Mouse (Mus musculus): ENCODE data around the gene Atp7b. TPM values are rescaled to one million over a fixed set of nuclear protein-coding genes. Genes with fewer than 3 reads are reported as not detected.

Gene Atp7b
- polyA plus RNA-seq, 1 experiment from 2014 or later: 1.3 TPM

- Histone ChIP-seq H3K4me1 (ENCODE audit: control insufficient read depth, insufficient read depth, low read length) (no peaks in the 10 kb centered on the region), H3K9ac (ENCODE audit: low read length) (no peak overlapping the region), H3K27me3 (ENCODE audit: control insufficient read depth, insufficient read depth, low read length) (no peaks in the 10 kb centered on the region), H3K4me3 (ENCODE audit: low read length) (peak overlapping the region; percentile 2; the same call in 1 of the 2 replicates), H3K27ac (ENCODE audit: low read length) (no peak overlapping the region), H3K4me2 (ENCODE audit: low read depth, low read length) (no peak overlapping the region; the same call in 1 of the 2 replicates), H3K36me3 (ENCODE audit: control insufficient read depth, insufficient read depth) (no peaks in the 10 kb centered on the region), H3K9me3 (replicated peaks; ENCODE audit: control insufficient read depth, low read length) (no peaks in the 10 kb centered on the region)
- WGBS: 16% methylated on average over 15 of the region's 15 CpGs
- ATAC-seq (replicated peaks; ENCODE audit: extremely low read depth, insufficient read depth, low FRiP score): no peak
Measured at GRCm38 (mm10) chr8:22039468-22040152, 20.5 kb downstream of the Atp7b start.

GRCm38 (mm10) chr8:22037022-22037421, 23.1 kb downstream of the Atp7b start:
- no peak for ATAC-seq (replicated peaks; ENCODE audit: extremely low read depth, insufficient read depth, low FRiP score)
- H3K9ac ChIP-seq (ENCODE audit: low read length): no peak overlapping the region
- H3K27ac ChIP-seq (ENCODE audit: low read length): no peak overlapping the region
- H3K4me1 ChIP-seq (ENCODE audit: control insufficient read depth, insufficient read depth, low read length): no peaks in the 10 kb centered on the region
- WGBS: 55% methylated on average over 7 of the region's 7 CpGs
- no peaks in the 10 kb centered on the region for H3K27me3 ChIP-seq (ENCODE audit: control insufficient read depth, insufficient read depth, low read length)
- no peak overlapping the region for H3K4me2 ChIP-seq (ENCODE audit: low read depth, low read length)
- no peaks in the 10 kb centered on the region for H3K36me3 ChIP-seq (ENCODE audit: control insufficient read depth, insufficient read depth)
- no peaks in the 10 kb centered on the region for H3K9me3 ChIP-seq (replicated peaks; ENCODE audit: control insufficient read depth, low read length)
- no peak overlapping the region for H3K4me3 ChIP-seq (ENCODE audit: low read length)

GRCm38 (mm10) chr8:22036137-22036536, 24.0 kb downstream of the Atp7b start:
- Histone ChIP-seq H3K4me1 (ENCODE audit: control insufficient read depth, insufficient read depth, low read length) (no peaks in the 10 kb centered on the region), H3K9me3 (replicated peaks; ENCODE audit: control insufficient read depth, low read length) (no peaks in the 10 kb centered on the region), H3K27me3 (ENCODE audit: control insufficient read depth, insufficient read depth, low read length) (no peaks in the 10 kb centered on the region), H3K4me3 (ENCODE audit: low read length) (no peak overlapping the region), H3K9ac (ENCODE audit: low read length) (no peak overlapping the region), H3K27ac (ENCODE audit: low read length) (no peak overlapping the region), H3K36me3 (ENCODE audit: control insufficient read depth, insufficient read depth) (no peaks in the 10 kb centered on the region), H3K4me2 (ENCODE audit: low read depth, low read length) (no peak overlapping the region)
- no peak for ATAC-seq (replicated peaks; ENCODE audit: extremely low read depth, insufficient read depth, low FRiP score)
- WGBS: 89% methylated on average over 9 of the region's 9 CpGs

- H3K4me3 ChIP-seq (ENCODE audit: low read length): no peak overlapping the region
- no peaks in the 10 kb centered on the region for H3K4me1 ChIP-seq (ENCODE audit: control insufficient read depth, insufficient read depth, low read length)
- no peak overlapping the region for H3K27ac ChIP-seq (ENCODE audit: low read length)
- H3K4me2 ChIP-seq (ENCODE audit: low read depth, low read length): no peak overlapping the region
- ATAC-seq (replicated peaks; ENCODE audit: extremely low read depth, insufficient read depth, low FRiP score): no peak
- H3K36me3 ChIP-seq (ENCODE audit: control insufficient read depth, insufficient read depth): no peaks in the 10 kb centered on the region
- no peaks in the 10 kb centered on the region for H3K9me3 ChIP-seq (replicated peaks; ENCODE audit: control insufficient read depth, low read length)
- H3K9ac ChIP-seq (ENCODE audit: low read length): no peak overlapping the region
- no peaks in the 10 kb centered on the region for H3K27me3 ChIP-seq (ENCODE audit: control insufficient read depth, insufficient read depth, low read length)
- 75% methylated on average over 3 of the region's 3 CpGs for WGBS
Measured at GRCm38 (mm10) chr8:22030990-22031389, 29.1 kb downstream of the Atp7b start.

- no peak overlapping the region for H3K4me3 ChIP-seq (ENCODE audit: low read length)
- no peak overlapping the region for H3K9ac ChIP-seq (ENCODE audit: low read length)
- ATAC-seq (replicated peaks; ENCODE audit: extremely low read depth, insufficient read depth, low FRiP score): no peak
- no peaks in the 10 kb centered on the region for H3K9me3 ChIP-seq (replicated peaks; ENCODE audit: control insufficient read depth, low read length)
- H3K4me2 ChIP-seq (ENCODE audit: low read depth, low read length): no peak overlapping the region
- H3K4me1 ChIP-seq (ENCODE audit: control insufficient read depth, insufficient read depth, low read length): no peaks in the 10 kb centered on the region
- no peak overlapping the region for H3K27ac ChIP-seq (ENCODE audit: low read length)
- no peaks in the 10 kb centered on the region for H3K36me3 ChIP-seq (ENCODE audit: control insufficient read depth, insufficient read depth)
- no peaks in the 10 kb centered on the region for H3K27me3 ChIP-seq (ENCODE audit: control insufficient read depth, insufficient read depth, low read length)
- 94% methylated on average over 3 of the region's 3 CpGs for WGBS
Measured at GRCm38 (mm10) chr8:22028973-22029372, 31.1 kb downstream of the Atp7b start.

GRCm38 (mm10) chr8:22025241-22025640, 34.9 kb downstream of the Atp7b start:
- 68% methylated on average over 4 of the region's 4 CpGs for WGBS

GRCm38 (mm10) chr8:22022244-22022643, 37.9 kb downstream of the Atp7b start:
- no peak overlapping the region for H3K4me3 ChIP-seq (ENCODE audit: low read length)
- no peaks in the 10 kb centered on the region for H3K27me3 ChIP-seq (ENCODE audit: control insufficient read depth, insufficient read depth, low read length)
- no peaks in the 10 kb centered on the region for H3K4me1 ChIP-seq (ENCODE audit: control insufficient read depth, insufficient read depth, low read length)
- no peak overlapping the region for H3K9ac ChIP-seq (ENCODE audit: low read length)
- H3K27ac ChIP-seq (ENCODE audit: low read length): no peak overlapping the region
- H3K36me3 ChIP-seq (ENCODE audit: control insufficient read depth, insufficient read depth): no peaks in the 10 kb centered on the region
- H3K9me3 ChIP-seq (replicated peaks; ENCODE audit: control insufficient read depth, low read length): no peaks in the 10 kb centered on the region
- 51% methylated on average over 7 of the region's 7 CpGs for WGBS
- no peak for ATAC-seq (replicated peaks; ENCODE audit: extremely low read depth, insufficient read depth, low FRiP score)
- no peak overlapping the region for H3K4me2 ChIP-seq (ENCODE audit: low read depth, low read length)

More at GRCm38 (mm10) chr8:22025241-22025640, 34.9 kb downstream of the Atp7b start:
- H3K9ac ChIP-seq (ENCODE audit: low read length): no peak overlapping the region
- H3K36me3 ChIP-seq (ENCODE audit: control insufficient read depth, insufficient read depth): no peaks in the 10 kb centered on the region
- no peaks in the 10 kb centered on the region for H3K4me1 ChIP-seq (ENCODE audit: control insufficient read depth, insufficient read depth, low read length)
- no peaks in the 10 kb centered on the region for H3K9me3 ChIP-seq (replicated peaks; ENCODE audit: control insufficient read depth, low read length)
- H3K4me3 ChIP-seq (ENCODE audit: low read length): no peak overlapping the region
- H3K4me2 ChIP-seq (ENCODE audit: low read depth, low read length): no peak overlapping the region
- ATAC-seq (replicated peaks; ENCODE audit: extremely low read depth, insufficient read depth, low FRiP score): no peak
- no peaks in the 10 kb centered on the region for H3K27me3 ChIP-seq (ENCODE audit: control insufficient read depth, insufficient read depth, low read length)
- no peak overlapping the region for H3K27ac ChIP-seq (ENCODE audit: low read length)

GRCm38 (mm10) chr8:22019498-22019897, 40.6 kb downstream of the Atp7b start:
- Histone ChIP-seq H3K4me1 (ENCODE audit: control insufficient read depth, insufficient read depth, low read length) (no peaks in the 10 kb centered on the region), H3K9ac (ENCODE audit: low read length) (no peak overlapping the region), H3K27me3 (ENCODE audit: control insufficient read depth, insufficient read depth, low read length) (no peaks in the 10 kb centered on the region), H3K9me3 (replicated peaks; ENCODE audit: control insufficient read depth, low read length) (no peaks in the 10 kb centered on the region), H3K4me2 (ENCODE audit: low read depth, low read length) (no peak overlapping the region), H3K27ac (ENCODE audit: low read length) (no peak overlapping the region), H3K36me3 (ENCODE audit: control insufficient read depth, insufficient read depth) (no peaks in the 10 kb centered on the region), H3K4me3 (ENCODE audit: low read length) (no peak overlapping the region)
- WGBS: 69% methylated on average over 5 of the region's 5 CpGs
- no peak for ATAC-seq (replicated peaks; ENCODE audit: extremely low read depth, insufficient read depth, low FRiP score)

- Histone ChIP-seq H3K4me1 (ENCODE audit: control insufficient read depth, insufficient read depth, low read length) (no peaks in the 10 kb centered on the region), H3K9me3 (replicated peaks; ENCODE audit: control insufficient read depth, low read length) (no peaks in the 10 kb centered on the region), H3K4me3 (ENCODE audit: low read length) (no peak overlapping the region), H3K27me3 (ENCODE audit: control insufficient read depth, insufficient read depth, low read length) (no peaks in the 10 kb centered on the region), H3K27ac (ENCODE audit: low read length) (no peak overlapping the region), H3K9ac (ENCODE audit: low read length) (no peak overlapping the region), H3K4me2 (ENCODE audit: low read depth, low read length) (no peak overlapping the region), H3K36me3 (ENCODE audit: control insufficient read depth, insufficient read depth) (no peaks in the 10 kb centered on the region)
- no peak for ATAC-seq (replicated peaks; ENCODE audit: extremely low read depth, insufficient read depth, low FRiP score)
- 76% methylated on average over 7 of the region's 7 CpGs for WGBS
Measured at GRCm38 (mm10) chr8:22017731-22018130, 42.4 kb downstream of the Atp7b start.

All from heart, embryonic 16.5 days (tissue).